Mouse (Mus musculus): Measurements from ENCODE around the gene Tsc1.

The Tsc1 gene

DNA sequence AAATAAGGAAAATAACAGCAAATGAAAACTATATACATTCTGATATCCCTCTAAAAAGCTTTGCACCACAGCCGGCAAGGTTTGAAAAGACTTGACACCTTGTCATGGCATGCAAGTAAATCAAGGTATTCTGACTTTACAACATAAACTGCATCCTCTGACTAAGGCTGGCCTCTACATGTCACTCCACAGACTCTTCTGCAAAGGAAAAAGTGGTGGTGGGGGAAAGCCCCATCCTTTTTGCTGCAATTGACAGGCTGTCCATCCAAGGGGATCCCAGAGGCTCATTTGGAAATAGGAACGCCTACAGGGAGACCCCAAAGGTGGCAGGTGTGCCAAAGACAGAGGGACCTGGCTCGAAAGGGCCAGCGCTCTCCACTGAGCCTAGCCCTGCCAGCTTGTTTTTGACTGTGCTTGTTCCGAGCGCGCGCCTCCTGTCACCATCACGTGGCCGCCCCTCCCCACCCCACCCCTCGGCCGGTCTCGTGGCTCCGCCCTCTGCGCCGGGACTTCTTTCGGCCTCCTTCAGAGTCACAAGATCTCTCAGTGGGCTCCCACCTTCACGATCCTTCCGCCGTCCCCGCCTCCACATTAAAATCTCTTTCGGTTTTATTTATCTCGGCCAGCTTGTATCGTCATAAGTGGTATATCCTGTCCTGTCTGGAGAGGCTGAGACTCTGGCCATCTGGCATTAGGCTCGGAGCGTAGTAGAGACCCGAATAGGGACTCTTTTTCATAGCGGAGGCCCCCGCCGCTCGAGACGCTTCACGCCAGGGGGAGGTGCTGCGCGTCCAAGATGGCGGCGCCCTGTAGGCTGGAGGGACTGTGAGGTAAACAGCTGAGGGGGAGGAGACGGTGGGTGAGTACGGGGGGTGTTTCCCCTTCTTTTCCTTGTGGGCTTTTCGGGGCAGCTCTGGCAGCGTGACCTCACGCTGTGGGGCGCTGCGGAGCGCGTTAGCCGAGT is at the start of gene Tsc1:
Gene Tsc1, plus strand, starts transcription at position 768 of the 964 bp plus-strand sequence.
- DNase-seq (ENCODE audit: low read depth, low spot score) = peak; percentile 97

DNA sequence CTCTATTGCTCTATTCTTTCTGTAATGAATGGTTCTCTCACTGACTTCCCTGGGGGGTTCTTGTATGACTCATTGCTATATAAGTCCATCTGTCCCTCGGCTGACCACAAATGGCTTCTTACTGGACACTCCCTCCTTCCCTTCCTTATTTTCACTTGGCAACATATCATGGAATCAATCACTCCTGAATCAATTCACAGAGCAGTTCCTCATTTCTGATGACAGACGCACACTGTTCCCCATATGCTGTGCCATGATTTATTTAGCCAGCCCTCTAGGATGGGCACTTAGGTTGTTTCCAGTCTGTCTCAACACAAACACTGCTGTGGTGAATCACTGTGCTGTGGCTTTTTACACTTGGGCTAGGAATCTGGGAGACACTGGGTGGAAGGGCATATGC is 49.5 kb upstream of the Tsc1 start:
- DNase-seq (ENCODE audit: low read depth, low spot score) = no peak

DNA sequence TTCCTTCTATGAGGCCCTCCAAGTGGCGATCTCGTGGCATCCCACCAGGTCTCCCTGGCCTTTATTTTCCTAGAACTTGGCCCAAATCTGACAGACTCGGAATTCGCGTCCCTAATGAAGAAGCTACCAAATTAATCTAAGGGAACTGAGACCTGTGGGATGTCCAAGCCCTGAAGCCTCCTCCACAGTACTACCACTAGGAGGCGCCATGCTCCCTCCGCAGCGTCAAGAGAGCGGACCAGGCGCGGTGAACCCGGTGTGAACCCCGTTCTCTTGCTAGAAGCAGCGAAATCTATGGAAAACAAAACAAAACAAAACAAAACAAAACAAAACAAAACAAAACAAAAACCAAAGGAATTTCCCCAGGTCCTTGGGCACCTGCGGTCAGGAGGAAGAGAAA is 48.2 kb upstream of the Tsc1 start:
- peak; percentile 74 for DNase-seq (ENCODE audit: low read depth, low spot score)

DNA sequence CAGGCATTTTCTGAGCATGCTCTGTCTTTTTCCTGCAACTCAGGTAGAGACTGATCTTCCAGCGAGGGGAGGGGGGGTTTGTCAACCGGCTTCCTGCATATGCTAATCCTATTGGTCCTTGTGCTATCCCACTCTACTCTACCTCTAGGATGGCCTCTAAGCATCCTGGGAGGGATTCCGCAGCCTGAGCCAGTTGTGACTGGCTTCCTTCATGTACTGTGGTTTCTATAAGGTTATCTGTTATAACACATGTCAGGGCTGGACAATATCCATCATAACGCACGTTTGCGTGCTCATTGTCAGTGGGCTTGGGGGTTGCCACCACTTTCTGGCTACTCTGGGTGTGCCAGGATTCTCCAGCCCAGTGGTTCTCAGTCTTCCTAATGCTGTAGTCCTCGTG is 45.0 kb upstream of the Tsc1 start:
- DNase-seq (ENCODE audit: low read depth, low spot score) = no peak

DNA sequence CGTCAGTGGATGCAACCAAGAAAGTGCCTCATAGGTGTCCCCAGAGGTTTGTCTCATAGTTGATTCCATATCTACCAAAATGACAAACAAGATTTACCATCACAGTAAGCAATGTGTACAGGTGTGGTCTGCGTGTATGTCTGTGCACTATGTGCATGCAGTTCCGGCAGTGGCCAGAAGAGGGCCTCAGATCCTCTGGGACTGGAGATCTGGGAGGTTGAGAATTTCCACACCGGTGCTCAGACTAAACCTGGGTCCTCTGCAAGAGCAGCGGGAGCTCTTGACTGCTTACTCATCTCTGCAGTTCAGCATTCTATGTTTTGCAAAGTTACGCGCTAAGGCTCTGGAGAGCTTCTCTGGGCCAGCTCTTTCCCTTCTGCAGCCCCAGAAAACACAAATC is 44.0 kb upstream of the Tsc1 start:
- DNase-seq (ENCODE audit: low read depth, low spot score) = no peak

DNA sequence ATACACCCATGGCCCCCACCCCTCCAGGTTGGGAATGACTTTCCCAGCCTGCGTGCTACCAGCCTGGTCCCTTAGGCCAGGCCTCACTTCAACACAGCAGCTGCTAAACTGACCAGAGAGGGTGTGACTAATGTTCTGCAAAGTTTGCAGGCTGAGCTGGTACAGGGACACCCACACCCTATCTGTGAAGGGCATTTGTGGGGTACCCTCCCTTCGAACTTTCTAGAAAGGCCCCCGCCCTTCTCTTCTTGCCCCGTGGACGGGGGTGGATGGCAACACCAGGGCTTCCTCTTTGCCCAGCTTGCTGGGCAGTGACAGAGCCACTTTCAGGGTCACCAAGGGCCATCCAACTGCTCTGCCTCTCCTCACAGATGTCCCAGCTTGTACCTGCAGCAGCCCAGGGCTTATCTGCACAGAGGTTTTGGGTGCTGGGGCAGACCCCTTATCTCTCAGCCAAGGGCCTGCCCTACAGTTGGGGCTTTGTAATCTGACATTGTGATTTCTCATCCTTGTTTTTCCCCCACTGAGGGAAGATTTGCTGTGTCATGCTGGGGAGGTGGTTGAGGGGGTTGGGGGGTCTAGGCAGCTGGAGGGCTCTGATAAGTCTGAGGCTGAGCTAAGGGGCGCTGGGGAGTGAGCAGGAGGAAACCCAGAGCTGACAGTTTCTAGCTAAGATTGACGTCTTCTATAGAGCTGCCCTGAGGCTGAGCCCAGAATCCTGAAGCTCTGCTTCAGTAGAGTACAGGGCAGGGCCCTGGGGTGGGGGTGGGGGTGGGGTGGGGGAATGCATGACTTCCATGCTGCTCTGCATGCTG is 43.1 kb upstream of the Tsc1 start:
- DNase-seq (ENCODE audit: low read depth, low spot score) = no peak

DNA sequence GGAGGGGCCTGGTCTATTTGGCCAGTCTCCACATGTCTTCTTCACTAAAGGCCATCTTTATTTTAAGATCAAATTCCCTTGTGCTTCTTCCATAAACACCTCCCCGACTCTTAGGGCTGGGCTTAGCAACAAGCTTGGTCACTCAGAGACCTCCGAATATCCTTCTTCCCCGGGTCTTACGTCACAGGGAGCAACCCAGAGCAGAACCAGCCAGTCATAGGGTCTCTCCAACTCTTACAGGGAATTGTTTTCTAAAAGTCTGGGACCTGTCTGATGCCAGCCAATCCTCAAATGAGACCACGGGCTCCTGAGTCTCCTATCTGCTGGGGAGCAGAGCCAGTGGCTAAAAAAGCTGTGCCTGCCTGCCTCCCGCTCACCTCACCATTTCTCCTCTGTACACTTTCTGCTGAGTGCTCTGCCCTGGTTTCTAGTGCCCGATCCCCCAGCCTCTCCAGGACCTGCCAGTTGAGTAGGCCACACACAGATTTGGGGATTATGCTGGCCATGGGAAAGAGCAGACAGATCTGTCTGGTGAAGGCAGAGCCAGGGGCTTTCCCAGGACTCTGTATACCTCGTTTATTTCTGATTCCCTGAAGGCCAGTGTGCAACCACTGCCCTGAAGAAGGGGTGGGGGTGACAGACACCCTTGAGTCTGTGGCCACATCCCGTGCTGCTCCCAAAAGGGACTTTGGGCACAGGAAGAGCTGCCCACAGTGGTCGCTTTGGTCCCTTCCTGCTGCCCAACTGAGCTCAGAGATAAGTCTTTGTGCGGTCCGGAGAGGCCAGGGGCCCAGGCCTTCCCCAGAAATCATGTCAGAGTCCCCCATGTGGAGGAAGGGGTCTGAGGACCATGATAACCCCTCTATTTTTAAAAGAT is 42.1 kb upstream of the Tsc1 start:
- no peak for DNase-seq (ENCODE audit: low read depth, low spot score)

DNA sequence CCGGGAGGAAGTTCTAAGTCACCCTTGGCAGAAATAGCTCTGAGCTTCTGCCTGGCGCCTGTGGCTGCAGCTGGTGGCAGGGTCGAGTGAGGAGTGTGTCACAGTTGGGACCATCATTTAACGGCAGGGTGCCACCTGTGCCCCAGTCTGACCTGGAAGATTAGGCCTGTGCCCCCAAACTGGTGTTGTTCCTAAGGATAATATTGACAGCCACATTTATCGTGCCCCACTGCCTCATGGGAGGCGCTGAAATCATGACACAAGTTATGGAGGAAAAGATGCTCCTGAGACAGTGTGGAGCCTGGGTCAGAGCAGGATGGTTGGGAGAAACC is 41.5 kb upstream of the Tsc1 start:
- DNase-seq (ENCODE audit: low read depth, low spot score) = no peak

DNA sequence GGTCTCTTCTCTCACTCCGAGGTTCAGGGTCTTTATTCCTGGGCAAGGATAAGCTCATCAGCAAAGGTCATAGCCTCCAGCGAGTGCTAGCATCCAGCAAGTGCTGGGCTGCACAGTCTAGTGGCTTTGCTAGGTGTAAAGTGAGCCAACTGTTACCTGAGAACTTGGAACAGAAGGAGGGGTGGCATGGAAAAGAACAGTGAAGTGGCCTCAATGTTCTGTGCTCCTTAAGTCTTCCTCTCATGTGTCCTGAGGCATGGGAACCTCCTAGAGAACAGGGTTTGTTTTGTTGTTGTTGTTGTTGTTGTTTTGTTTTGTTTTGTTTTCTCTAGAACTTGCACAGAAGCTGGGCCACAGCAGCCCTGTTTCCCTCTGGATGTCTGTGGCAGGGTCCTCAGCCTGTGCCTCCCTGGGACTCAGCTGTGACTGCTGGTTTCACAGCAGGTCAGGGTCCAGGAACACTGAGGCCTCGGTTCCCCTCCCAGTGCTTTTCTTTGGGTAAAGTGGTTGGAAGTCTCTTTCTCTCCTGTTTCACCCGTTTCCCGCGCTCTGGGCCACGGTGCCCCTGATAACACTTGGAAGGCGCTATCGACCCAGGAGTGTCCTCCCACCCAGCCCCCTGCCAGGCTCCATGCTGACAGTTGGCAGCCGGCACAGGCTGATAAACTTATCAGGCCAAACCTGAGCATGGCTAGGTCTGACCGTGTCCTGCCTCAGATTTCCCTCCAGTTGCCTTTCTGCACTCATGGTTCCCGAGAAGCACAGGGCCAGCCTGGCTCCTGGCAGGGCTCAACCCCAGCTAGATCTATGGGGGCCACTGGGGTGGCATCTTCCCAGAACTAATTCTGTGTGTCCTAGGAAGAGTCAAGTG is 39.1 kb upstream of the Tsc1 start:
- DNase-seq (ENCODE audit: low read depth, low spot score) = no peak

DNA sequence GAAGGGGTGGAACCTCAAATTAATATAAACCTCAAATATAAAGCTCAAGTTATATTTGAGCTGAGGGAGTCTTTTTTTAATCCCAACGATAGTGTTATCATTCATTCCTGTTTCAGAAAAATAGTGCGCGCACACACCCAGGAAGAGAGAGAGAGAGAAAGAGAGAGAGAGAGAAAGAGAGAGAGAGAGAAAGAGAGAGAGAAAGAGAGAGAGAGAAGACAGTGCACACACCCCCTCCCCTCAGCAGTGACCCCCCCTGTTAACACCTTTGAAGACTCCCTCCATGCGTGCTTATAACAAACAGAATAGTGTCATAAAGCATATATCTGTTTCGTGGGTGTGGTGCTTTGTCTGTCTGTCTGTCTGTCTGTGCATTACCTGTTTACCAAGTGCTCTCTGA is 37.5 kb upstream of the Tsc1 start:
- DNase-seq (ENCODE audit: low read depth, low spot score) = no peak

DNA sequence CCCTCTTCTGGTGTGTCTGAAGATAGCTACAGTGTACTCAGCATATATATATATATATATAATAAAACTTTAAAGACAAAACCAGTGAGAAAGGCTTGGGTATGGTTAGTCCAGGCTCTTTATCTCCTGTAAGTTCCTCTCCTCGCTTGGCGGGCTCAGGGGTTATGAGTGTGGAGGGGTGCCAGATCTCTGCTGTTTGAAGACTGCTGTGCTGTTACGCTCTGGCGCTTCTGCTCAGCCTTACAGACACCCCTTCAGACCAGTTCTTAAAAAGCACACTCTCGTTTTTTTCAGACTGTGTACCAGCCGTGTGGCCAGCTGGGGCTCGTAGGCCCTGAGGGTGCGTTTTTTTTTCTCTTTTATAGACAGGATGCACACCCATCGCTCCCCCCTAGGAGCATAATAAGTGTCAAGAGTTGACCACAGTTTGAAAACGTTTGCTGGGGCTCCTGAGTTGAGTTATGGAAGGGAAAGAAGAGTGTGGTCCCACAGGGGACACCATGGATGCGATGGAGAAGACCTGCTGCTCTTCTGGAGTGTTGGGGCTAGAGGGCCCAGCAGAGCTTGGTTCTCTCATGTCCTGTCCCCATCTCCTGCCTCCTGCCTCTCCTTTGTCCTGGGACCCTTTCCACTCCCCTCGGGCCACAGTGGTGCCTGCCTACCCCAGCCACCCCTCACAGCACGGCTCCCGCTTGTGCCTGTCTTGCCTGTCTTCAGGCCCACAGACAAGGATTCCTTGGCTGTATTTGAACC is 35.1 kb upstream of the Tsc1 start:
- no peak for DNase-seq (ENCODE audit: low read depth, low spot score)

DNA sequence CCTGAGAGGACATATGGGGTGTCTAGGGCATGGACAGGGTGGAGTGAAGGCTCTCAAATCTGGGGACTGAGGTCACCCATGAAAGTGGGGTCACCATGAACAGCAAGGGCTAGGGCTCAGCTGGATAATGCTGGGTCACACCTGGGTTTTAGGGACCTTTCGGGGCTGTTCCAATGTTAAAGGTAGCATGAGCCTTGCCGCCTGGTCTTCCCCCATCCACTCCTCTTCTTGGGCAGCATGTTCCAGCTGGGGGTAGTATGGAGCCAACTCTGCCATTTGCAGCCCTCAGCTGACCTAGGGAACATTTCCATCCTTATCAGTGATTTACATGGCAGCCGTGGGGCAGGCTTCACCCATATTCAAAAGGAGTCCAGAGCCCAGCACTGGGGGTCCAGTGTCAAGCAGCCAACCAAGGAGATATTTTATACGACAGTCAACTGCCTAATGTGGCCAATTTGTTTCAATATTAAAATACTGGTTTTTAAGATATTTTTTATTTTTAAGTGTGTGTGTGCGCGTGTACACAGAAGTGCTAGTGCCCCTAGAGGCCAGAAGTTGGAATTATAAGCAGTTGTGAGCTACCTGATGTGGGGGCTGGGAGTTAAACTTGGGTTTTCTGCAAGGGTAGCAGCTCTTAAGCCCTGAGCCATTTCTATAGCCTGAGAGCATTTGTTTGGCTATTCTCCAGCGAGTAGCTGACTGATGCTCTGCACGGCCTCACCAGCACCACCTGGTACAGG is 34.3 kb upstream of the Tsc1 start:
- no peak for DNase-seq (ENCODE audit: low read depth, low spot score)

DNA sequence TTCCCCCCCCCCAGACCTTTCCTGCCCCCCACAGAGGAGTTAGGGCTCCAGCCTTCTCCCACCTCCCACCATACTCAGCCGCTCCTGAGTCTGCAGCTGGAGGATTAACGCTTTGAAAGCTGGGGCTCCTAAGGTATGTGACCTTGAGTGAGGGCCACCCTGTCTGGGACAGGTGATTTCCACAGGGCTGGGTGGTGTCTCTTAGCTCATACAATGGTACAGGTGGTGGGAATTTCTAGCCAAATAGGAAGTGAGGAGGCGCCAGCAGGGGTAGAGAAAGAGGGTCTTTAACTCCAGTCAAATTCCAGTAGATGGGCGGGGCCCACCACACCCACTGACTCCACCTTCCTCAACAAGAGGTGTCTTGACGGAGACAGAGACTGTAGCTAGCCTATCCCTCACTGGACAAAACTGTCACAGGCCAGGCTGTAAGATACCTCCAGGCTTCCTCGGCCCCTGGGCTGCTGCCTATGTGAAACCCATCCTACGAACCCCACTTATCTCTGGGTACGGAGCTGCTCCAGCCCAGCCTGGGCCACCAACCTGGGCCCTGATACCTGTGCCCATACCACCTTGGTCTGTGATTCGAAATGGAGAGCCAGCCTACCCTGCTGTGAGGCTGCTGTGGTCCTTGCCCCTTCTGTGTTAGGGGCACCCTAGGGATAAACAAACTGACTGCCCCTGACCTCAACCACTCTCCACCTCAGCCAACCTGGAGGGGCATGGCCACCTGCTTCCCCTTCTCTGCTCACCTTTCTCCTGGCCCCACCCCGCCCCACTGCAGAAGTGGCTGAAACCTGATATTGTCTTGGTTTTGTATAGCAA is 33.5 kb upstream of the Tsc1 start:
- DNase-seq (ENCODE audit: low read depth, low spot score) = no peak

DNA sequence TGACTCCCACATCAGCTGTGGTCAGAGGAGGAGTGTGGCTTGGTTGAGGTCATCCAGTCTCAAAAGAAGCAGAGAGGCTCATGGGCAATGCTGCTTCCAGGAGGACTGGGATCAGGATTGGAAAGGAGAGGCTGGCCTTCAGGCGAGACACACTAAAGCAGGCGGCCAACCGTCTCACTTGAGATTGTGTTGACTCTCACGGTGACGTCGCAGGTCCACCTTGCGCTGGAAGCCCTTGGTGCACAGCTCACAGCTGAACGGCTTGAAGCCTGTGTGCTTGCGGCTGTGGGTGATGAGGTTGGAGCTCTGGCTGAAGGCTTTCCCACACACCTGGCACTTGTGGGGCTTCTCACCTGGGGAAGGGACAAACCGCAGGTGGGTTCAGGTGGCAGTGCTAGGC is 31.2 kb upstream of the Tsc1 start:
- DNase-seq (ENCODE audit: low read depth, low spot score) = no peak

DNA sequence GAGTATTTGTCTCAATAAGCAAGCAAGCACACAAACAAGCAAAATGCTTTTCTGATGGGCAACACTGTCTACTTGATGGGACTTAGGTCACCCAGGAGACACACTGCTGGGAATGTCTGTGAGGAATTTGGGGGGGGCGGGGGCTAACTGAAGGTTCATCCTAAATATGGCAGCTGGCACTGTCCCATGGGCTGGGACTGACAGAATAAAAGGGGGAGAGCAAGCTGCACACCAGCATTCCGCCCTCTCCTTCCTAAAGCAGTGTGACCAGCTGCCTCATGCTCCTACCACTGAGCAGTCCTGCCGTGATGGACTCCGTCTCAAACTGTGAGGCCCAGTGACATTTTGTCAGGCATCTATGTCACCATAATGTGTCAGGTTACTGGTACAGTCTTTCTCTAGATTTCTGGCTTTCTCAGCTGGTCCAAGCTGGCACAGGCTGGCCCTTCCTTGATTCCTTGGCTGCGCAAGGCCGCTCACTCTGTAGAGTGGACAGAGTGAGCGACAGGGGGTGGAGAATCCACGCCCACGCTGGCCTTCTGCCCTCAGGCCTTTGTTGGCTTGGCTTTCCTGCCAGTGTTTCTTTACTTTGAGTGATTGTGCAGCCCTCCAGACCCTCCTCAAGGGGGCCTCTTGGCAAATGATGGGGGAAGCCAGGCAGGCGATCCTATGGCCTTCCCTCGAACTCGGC is 30.2 kb upstream of the Tsc1 start:
- no peak for DNase-seq (ENCODE audit: low read depth, low spot score)

DNA sequence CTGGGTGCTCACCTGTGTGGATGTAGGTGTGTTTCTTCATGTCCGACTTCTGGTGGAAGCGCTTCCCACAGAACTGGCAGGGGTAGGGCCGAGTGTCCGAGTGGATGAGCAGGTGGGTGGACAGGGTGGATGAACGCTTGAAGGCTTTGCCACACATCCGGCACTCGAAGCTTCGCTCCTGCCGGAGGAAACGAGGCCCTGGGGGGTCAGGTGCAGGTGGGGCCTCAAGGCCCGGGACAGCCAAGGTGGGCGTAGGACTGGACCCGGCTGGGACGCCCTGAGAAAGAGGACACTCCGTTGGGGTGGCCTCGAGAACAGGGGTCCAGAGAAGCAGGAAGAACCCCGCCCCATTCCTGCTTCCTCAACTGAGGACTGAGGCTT is 29.6 kb upstream of the Tsc1 start:
- no peak for DNase-seq (ENCODE audit: low read depth, low spot score)

DNA sequence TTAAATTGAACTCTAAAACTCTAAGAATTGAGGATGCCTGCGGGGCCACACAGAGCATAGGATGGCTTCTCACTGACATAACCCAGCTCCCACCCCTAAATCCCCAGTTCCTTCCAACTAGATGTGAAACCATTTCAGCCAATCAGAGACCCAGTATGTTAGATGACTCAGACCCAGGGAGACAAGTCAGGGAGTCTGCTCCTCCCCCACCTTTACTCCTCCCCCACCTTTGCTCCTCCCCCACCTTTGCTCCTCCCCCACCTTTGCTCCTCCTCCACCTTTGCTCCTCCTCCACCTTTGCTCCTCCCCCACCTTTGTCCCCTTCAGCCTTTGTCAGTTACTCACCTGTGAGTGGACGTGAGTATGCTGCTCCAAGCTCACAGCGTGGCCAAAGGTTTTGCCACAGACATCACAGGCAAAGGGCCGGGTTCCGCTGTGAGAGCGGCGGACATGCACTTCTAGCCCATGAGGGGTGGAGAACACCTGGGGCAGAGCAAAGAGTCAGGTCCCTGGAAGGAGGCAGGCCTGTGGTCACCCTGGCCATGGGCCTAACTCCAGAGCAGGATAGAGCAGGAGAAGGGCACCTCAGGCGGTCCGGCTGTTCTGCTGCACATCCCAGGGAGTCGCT is 28.5 kb upstream of the Tsc1 start:
- no peak for DNase-seq (ENCODE audit: low read depth, low spot score)

DNA sequence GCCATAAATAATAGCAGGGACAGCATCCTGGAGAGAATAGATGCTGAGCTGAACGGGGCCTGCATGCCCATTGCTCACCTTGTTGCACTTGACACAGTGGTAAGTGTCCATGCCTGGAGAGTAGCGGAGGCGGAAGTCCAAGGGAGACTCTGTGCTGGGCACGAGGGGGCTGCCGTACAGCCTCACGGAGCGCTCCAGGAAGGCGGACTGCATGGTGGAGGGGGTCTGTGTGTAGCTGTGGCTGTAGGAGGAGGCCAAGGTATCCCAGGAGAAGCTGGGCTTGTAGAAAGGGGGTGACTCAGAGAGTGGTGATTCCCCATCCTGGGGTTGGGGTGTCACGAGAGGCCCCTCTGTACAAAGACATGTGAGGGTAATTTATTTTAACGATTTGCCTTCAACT is 27.4 kb upstream of the Tsc1 start:
- DNase-seq (ENCODE audit: low read depth, low spot score) = no peak
